Mouse (Mus musculus): ENCODE measurements around the gene Nup214.

- TF ChIP-seq CTCF (IDR thresholded peaks at IDR 0.05; ENCODE audit: control insufficient read depth, insufficient read depth, low read length) (no peak), POLR2A (IDR thresholded peaks at IDR 0.05; ENCODE audit: borderline replicate concordance, control insufficient read depth, low read depth, low read length) (no peak)
Measured at GRCm38 (mm10) chr2:31960986-31961385, 13.2 kb upstream of the Nup214 start.
